Mouse (Mus musculus): Measurements from ENCODE around the gene Mafb.

Gene Mafb

GRCm38 (mm10) chr2:160366980-160367338 is at the start of gene Mafb:
Mafb (minus strand) TSS chr2:160367065.
- no peak for DNase-seq (ENCODE audit: low spot score)

- no peak for DNase-seq (ENCODE audit: low spot score)
These were observed 48.3 kb upstream of the Mafb start for GRCm38 (mm10) chr2:160415161-160415560.

- no peak for DNase-seq (ENCODE audit: low spot score)
These were observed 47.9 kb upstream of the Mafb start for GRCm38 (mm10) chr2:160414736-160415135.

GRCm38 (mm10) chr2:160413982-160414381 is 47.1 kb upstream of the Mafb start:
- DNase-seq (ENCODE audit: low spot score) = no peak

- DNase-seq (ENCODE audit: low spot score) = no peak
These were observed 46.2 kb upstream of the Mafb start for GRCm38 (mm10) chr2:160413055-160413454.

GRCm38 (mm10) chr2:160411431-160411830 is 44.6 kb upstream of the Mafb start:
- DNase-seq (ENCODE audit: low spot score) = no peak

GRCm38 (mm10) chr2:160407720-160408119 is 40.9 kb upstream of the Mafb start:
- DNase-seq (ENCODE audit: low spot score) = no peak

- no peak for DNase-seq (ENCODE audit: low spot score)
These were observed 30.9 kb upstream of the Mafb start for GRCm38 (mm10) chr2:160397747-160398146.

GRCm38 (mm10) chr2:160394735-160395134 is 27.9 kb upstream of the Mafb start:
- no peak for DNase-seq (ENCODE audit: low spot score)

GRCm38 (mm10) chr2:160392648-160393047 is 25.8 kb upstream of the Mafb start:
- no peak for DNase-seq (ENCODE audit: low spot score)

GRCm38 (mm10) chr2:160388596-160388995 is 21.7 kb upstream of the Mafb start:
- DNase-seq (ENCODE audit: low spot score) = no peak

GRCm38 (mm10) chr2:160383418-160383817 is 16.6 kb upstream of the Mafb start:
- DNase-seq (ENCODE audit: low spot score) = no peak

GRCm38 (mm10) chr2:160378271-160378670 is 11.4 kb upstream of the Mafb start:
- DNase-seq (ENCODE audit: low spot score) = no peak

- DNase-seq (ENCODE audit: low spot score) = no peak
These were observed 9.4 kb upstream of the Mafb start for GRCm38 (mm10) chr2:160376236-160376635.

GRCm38 (mm10) chr2:160369653-160370420 is 3.0 kb upstream of the Mafb start:
- DNase-seq (ENCODE audit: low spot score) = no peak

GRCm38 (mm10) chr2:160368422-160369357 is 1.8 kb upstream of the Mafb start:
- no peak for DNase-seq (ENCODE audit: low spot score)

- DNase-seq (ENCODE audit: low spot score) = peak; percentile 84
These were observed 763 bp upstream of the Mafb start for GRCm38 (mm10) chr2:160367448-160368208.

- DNase-seq (ENCODE audit: low spot score) = no peak
These were observed 520 bp downstream of the Mafb start for GRCm38 (mm10) chr2:160366111-160366979.

GRCm38 (mm10) chr2:160365107-160365911 is 1.6 kb downstream of the Mafb start:
- DNase-seq (ENCODE audit: low spot score) = no peak

GRCm38 (mm10) chr2:160364666-160365065 is 2.2 kb downstream of the Mafb start:
- no peak for DNase-seq (ENCODE audit: low spot score)
